Mouse (Mus musculus) cerebellum, postnatal 36 days (tissue): ENCODE measurements around the gene Scn5a.

Experiments used
- DNase-seq, 2 experiments: peaks; one replicate each; pipeline ENCODE4 v3.0.0; 2021 to 2022; ENCODE audit warnings: mixed read lengths in 2 of 2

The Scn5a gene

GRCm38 (mm10) chr9:119578636-119579438 lies at the start of gene Scn5a:
Gene Scn5a (minus strand): TSS chr9:119579016.
- no peak for DNase-seq

DNA sequence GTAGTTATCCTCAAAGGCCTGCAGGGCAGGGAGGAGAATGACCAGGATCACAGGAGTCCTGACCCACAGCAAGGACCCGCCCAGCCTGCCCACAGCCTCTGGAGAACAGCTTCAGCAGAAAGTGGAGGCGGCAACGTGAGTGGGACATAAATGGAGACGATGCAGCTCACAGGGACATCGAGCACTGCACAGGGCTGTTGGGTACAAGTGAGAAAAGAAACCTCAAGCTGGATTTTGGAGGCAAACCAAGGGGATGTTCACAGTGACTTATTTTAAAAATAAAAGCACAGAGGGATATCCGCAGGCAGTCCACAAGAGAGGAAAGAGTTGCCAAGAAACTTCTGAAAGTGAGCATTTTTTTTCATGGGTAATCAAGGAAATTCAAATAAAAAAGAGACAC lies 48.4 kb upstream of the Scn5a start:
- DNase-seq, result no peak

DNA sequence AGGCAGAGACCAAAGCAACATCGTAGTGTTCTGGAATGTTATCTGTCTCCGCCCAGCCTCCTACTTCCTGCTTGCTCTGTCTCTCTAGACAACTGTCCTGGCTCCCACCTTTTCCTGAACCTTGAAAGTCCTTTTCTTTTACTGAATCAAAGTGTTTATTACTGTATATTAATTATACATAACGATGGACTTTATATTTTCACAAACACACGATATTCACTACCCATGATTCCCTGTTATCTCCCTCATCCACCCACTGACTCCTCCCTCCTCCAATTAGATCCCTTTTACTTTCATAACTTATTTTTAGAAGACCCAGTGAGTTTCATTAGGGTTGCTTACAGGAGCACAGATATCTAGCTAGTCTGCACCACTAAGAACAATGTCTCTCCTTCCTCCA lies 45.3 kb upstream of the Scn5a start:
- no peak for DNase-seq

GRCm38 (mm10) chr9:119614798-119615197 lies 36.0 kb upstream of the Scn5a start:
- DNase-seq, result no peak

GRCm38 (mm10) chr9:119610563-119611166 lies 31.8 kb upstream of the Scn5a start:
- DNase-seq, result no peak

DNA sequence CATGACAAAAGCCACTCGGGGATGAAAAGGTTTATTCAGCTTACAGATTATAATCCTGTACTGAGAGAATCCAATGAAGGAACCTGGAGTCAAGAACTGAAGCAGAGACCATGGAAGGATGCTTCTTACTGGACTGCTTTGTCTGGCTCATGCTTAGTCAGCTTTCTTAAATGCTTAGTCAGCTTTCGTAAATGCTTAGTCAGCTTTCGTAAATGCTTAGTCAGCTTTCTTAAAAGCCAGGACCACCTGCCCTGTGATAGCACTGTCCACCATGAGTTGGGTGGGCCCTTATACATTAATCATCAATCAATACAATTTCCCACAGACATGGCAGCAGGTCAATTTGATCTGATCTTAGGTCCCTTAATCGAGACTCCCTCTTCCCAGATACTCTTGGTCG lies 28.1 kb upstream of the Scn5a start:
- no peak for DNase-seq

DNA sequence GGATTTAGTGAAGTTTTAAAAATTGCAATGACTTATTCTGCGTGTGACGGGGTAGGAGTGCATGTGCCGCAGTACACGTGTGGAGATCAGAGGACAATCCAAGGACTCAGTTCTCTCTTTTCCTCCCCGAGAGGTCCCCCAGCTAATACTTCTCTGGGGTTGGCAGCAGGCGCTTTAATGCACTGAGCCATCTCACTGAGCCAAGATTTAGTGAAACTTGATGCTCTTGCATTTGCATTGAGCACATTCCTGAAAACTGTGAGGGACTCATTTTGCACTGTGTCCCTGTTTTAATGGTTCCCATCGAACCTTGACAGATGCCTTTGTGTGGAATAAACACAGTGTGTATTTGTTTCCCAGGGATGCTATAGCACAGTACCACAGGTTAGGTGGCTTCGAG lies 25.8 kb upstream of the Scn5a start:
- no peak for DNase-seq

DNA sequence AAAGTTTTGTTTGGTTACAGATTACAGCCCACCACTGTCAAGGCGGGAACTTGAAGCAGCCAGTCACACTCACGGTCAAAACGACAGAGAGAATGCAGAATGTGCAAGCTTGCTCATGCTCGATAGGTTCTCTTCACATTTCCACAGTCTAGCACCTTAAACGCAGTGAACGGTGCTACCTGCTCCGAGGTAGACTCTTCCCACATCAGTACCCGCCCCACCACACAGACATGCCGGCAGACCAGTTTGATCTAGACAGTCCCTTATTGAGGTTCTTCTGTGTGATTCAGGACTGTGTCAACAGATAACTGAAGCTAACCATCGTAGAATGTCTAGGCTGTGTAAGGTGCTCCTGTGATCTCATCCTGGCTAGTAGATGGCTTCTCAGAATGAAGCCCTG lies 19.7 kb upstream of the Scn5a start:
- DNase-seq, result no peak

DNA sequence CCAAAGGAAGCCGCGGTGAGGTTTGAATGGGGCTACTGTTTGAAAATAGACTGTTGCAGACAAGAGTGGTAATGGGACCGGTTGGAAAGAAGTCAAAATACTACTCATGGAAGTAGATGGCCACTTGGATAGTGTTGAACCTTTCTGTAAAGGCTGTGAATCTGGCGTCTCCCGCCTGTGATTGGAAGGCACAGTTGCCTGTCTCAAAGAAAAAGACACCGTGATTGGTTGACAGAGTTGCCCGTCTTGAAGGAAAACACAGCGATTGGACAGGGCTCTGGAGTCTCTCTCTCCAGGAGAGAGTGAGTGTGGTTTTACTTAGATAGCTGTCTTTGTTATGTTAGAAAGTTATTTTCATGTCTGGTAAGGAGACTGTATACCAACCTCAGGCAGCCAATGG lies 18.5 kb upstream of the Scn5a start:
- no peak for DNase-seq

GRCm38 (mm10) chr9:119589592-119589991 lies 10.8 kb upstream of the Scn5a start:
- DNase-seq, result no peak

GRCm38 (mm10) chr9:119588763-119589449 lies 10.1 kb upstream of the Scn5a start:
- DNase-seq, result no peak

DNA sequence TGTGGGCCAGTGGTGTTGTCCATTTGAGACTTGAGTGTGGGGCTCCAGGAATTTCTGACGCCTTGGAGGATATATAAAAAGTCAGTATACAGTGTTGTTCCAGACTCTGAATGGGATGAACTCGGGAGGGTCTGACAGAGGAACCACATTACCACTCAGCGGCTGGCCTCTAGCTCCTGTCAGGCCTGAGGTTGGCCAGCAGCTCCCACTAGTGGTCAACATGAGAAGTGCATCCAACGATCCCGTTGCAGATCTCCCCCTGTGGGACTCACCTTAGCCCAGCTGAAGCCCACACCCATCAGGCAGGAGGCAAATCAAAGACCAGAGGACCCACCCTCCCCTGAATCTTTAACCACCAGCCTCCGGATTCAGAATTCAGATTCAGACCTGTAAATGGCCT lies 1.9 kb upstream of the Scn5a start:
- peak; percentile 70 to 78 for DNase-seq

DNA sequence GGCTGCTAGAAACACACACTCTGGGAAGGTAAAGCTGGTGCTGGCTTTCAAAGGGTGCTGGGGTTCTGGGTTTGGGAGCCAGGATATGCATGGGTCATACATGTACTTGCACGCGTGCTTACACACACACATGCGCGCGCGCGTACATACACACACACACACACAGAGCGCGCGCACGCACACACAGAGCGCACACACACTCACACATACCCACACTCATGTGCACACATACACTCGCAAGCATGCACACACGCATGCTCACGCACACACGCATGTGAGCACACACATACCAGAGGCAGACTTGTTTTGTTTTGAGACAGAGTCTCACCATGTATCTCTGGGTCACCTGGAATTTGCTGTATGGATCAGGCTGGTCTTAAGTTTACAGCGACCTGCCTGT lies 1.4 kb upstream of the Scn5a start:
- no peak for DNase-seq

- no peak for DNase-seq
Observed at GRCm38 (mm10) chr9:119578311-119578635, 543 bp downstream of the Scn5a start.

DNA sequence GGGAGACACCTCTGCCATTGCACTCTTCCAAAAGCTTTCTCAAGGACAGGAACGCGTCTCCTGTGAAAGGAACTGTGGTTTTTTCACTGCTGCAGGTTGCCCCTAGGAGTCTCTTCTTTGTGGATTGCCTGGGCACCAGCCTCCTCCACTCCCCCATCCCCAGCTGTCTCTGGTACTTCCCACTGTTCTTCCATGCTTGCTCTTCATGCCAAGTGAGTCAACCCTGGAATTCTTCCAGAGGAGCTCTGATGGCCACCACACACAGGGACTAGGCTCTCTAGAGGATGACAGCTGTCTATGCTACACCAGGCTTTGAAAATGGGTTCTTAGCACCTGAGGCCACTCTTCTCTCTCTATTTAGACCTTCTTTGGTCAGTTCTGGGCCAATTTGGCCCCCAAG lies 1.8 kb downstream of the Scn5a start:
- DNase-seq, result no peak

DNA sequence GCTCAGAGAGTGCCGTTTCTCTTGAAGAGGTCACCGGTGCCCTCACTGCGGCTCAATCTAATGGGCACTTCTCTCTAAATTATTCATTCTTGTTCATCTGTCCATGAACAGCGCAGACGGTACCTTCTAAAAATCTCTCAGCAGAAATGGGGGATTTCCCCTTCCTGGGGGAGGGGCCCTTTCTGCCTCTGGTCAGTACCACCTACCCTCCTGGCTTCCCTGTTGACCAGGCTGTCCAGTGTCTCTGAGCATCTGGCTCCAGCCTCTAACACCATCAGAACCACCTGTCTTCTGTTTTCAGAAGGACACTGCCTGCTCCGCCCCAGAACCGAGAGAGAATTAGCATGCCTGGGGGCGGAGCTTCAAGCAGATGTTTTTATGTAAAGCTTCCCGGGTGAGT lies 3.1 kb downstream of the Scn5a start:
- DNase-seq, result no peak

GRCm38 (mm10) chr9:119574366-119574765 lies 4.5 kb downstream of the Scn5a start:
- DNase-seq, result no peak

DNA sequence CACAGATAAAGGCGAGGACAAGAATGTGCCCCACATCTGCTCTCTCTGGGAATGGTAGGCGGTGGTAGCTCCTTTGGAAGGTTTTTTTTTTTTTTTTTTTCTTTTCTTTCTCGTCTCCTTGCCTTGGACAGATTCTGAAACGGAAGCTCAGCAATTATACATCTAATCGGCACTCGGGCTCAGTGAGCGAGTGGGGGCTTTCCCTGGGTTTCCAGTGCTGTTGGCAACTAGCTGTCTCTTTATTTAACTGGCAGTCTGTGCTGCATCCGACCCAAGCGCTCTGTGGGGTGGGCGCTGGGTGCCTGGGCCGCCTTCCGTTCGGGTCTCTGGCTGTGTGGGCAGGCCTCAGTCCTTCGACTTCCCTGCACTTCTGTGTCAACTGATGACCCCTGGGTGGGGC lies 5.8 kb downstream of the Scn5a start:
- no peak for DNase-seq

DNA sequence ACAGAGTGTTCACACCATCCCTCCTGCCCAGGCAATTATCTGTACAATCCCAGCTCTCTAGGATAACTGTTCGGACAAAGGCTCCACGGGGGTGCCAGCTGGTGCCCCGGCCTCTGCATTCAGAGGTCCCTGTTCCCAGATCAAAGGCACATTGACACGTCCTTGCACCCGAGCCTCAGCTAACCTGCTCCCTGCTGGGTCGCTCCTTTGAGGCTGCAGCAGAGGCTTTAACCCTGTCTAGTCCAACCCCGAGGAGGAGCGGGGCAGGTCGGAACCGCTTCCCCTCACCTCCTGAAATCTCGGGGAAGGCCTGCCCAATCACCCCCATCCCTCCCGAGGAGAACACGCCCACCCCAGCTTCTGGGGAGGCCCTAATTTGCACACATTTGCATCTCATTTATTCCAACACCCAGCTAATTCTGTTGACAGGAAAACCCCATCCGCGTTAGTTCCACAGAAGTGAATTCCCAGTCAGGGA lies 7.4 kb downstream of the Scn5a start:
- DNase-seq, result no peak

GRCm38 (mm10) chr9:119570652-119571051 lies 8.2 kb downstream of the Scn5a start:
- DNase-seq, result no peak

GRCm38 (mm10) chr9:119568732-119569131 lies 10.1 kb downstream of the Scn5a start:
- DNase-seq, result no peak

- no peak for DNase-seq
Observed at GRCm38 (mm10) chr9:119567800-119568199, 11.0 kb downstream of the Scn5a start.

DNA sequence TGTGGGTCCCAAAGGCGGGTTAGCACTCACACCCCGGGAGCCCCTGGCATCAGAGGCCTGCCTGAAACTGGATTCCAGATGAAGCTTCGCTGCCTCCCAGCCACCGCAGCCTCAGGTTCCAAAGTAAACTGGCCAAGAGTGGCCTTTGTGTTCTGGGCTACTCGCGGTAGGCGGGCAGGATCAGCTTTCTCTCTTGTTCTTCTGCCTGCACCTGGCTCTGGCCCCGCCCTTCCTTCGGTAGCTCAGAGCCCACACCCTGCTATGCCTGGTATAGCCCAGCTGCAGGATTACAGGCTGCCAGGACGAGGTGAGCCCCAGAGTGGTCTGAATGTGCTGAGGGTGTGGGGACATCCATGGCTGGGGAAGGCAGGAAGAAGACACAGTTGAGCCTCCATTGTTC lies 12.6 kb downstream of the Scn5a start:
- DNase-seq, result no peak

- no peak for DNase-seq
Observed at GRCm38 (mm10) chr9:119564803-119565202, 14.0 kb downstream of the Scn5a start.
